Mouse (Mus musculus): Measurements from ENCODE around the gene Arhgef5.
"Not testable (repeated sequence)": the region's sequence is repeated elsewhere in the genome, so short reads cannot be mapped to it uniquely, and the experiment has no call there.

Arhgef5 gene

DNA sequence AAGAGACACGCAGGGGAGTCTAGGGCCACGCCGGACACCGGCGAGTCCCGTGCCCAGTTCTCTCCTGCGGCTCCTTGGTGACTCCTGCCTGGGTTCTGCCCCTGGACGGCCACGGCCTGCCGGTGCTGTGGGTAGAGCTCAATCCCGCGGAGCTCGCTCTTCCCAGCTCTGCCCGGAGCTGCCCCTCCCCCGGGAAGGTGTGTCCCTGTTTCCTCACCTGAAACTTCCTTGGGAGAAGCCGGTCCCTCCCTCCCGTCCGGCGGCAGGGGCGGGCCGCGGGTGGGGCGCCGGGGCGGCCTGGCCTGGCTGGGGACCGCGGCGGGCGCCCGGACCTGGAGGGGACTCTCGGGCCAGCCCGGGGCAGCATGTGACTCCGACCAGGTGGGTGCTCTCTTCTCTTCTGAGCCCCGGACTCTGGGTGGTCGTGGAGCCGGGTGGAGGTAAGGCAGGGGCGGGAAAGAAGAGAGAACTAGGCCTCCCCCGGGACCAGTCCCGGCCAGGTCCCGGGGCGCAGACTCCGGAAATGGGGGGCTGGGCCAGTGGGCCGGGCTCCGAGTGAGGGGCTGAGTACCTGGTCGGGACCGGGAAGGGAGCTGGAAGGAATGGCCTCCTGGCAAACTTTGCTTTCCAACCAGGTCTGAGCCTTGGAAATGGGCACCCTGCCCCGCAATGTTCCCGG is at the start of gene Arhgef5:
TSS of gene Arhgef5 (plus strand) at position 220 of the 679 bp plus-strand sequence.
- peak; percentile 91 for DNase-seq

DNA sequence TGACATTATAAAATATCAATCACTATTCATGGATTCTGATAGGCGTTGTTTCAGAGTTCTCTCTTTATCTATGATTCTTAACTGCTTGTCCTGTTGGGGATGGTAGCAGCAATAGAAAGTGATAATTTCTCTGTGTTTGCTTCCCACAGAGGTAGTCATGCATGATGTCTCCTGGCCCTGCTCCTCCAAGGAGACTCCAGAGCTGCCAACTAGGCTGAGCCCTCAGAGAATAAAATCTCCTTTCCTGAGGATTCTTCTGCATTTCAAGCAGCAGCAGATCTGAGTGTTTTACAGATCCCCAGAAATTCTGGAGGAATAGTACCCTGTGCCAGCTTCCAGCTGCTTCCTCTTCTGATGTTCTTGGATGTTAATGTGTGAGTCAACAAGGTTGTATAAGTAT is 34.1 kb upstream of the Arhgef5 start, which contains the start of gene Olfr47:
TSS of gene Olfr47 (plus strand) at position 275 of the 400 bp plus-strand sequence.
- not testable (repeated sequence) for DNase-seq

DNA sequence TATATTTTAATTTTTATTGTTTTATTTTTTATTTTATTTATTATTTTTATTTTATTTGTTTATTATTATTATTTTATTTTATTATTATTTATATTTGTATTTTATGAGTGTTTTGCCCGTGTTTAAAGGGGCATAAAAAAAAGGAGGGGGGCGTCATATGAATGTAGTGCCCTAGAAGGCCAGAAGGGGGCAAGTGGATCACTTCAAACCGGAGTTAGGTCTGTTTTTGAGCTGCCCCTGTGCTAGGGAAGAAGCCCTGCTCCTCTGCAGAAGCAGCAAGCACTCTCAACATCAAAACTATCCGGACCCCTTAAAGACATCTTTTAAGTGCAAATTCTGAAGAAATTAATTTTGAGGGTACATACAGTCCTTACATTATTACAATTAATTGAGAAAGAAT is 23.3 kb upstream of the Arhgef5 start:
- no peak for DNase-seq

DNA sequence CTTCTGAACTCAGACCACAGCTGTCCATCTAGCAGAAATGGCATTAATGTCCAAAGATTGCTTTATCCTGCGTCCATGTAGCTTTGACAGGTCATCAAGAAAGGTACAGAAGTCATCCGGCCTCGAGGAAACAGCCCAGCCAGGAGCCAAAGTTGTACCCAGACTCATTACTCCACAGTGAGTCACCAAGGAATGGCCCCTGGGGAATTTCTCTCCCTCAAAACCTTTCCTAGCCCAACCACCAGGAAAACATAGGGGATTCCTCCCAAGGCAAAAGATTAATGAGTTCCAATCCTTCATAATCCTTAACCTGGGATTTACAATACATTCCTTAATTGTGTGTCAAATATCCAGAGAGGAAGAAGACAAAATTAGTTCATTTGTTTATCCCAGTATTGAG is 18.0 kb upstream of the Arhgef5 start:
- DNase-seq = no peak

DNA sequence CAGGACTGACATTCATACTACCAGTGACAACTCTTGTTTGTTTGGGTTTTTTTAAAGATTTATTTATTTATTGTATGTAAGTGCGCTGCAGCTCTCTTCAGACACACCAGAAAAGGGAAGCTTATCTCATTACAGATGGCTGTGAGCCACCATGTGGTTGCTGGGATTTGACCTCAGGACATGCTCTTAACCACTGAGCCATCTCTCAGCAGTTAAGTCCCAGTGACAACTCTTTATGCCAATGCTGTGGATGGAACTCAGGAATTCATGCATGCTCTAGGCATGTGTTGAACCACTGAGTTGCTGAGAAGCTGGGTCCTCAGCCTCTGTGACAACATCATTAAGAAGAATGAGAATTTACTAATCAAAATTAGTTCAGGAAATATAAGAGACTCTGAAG is 12.4 kb upstream of the Arhgef5 start:
- no peak for DNase-seq

DNA sequence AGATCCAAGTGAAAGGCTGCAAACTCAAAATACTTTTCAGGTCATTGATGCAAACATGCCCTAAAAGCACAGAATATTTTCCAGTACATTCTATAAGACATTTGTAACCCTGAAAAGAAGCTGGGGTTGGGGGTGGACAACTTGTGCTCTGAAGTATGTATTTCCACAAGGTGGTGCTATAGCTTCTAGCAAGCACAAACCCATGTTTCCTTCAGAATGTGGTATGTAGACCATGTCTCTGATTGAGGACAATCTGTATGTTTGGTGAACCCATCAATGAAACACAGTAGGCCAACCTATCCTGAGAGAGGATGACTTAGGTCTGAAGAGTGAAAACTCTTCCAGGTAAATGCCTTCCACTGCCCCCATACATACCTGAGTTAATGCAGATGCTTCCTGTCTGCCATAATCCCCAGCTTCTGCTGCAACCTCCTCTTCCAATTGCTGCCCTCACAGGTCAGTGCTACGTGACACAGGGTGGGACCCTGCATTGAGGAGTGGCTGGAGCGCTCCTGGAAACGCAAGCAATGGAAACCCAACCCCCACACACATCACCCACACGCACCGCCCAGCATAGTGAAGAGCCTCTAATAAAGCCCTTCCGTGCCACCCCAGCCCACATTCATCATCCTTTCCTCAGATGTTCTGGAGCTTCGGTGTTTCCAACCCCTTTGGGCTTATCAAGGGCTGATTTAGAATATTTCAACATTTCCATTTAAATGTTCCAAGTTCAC is 11.0 kb upstream of the Arhgef5 start:
- DNase-seq = peak; percentile 11

DNA sequence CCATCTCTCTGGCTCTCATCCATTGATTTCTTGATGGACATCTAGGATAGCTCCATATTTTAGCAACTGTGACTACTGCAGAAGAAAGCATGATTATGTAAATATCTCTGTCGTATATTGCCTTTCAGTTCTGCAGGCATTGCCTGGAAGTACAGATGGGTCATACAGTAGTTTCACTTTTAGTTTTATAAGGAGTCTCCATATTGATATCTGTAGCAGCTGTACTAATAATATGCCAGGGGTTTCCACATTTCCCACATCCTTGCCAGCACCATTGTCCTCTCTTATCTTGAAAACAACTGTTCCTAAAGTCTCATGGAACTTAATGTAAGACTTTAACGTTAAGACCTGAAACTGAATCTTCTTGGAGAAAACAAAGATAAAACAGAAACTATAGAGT is 4.6 kb upstream of the Arhgef5 start:
- no peak for DNase-seq

DNA sequence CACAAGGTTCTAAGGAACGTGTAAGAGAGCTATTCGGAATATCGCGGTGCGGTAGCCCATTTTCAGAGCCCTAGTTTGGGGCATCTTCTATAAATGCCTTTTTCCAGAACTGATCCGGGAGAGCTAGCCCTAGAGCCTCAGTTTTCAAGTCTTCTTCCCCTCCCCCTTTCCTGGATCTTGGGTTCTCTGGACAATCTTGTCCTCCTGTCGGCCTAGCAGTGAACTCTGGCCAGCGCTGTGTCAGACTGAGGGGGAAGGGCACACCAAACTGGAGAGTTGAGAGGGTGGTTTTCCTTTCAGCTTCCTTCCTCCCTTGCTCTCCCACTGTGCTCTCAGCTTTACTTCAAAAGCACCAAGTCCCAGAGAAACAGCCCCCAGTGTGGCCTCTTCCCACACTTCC is 974 bp downstream of the Arhgef5 start:
- peak; percentile 62 for DNase-seq

DNA sequence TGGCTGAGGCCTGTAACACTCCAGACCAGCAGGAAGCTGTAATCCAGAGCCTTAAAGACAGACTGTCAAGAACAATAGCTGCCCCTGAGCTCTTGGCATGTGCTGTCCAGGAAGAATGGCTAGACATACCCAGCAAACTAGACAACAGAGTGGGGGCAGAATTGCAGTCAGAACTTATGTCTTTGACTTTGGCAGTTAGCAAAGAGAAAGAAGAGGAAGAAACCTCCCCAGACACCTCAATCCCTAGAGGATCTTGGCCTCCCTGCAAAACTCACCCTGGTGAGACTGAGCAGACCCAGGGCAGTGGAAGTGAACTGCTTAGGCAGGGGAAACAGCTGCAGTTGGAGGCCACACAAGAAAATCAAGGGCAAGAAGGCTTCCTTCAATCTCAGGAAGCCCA is 7.2 kb downstream of the Arhgef5 start:
- DNase-seq = no peak

DNA sequence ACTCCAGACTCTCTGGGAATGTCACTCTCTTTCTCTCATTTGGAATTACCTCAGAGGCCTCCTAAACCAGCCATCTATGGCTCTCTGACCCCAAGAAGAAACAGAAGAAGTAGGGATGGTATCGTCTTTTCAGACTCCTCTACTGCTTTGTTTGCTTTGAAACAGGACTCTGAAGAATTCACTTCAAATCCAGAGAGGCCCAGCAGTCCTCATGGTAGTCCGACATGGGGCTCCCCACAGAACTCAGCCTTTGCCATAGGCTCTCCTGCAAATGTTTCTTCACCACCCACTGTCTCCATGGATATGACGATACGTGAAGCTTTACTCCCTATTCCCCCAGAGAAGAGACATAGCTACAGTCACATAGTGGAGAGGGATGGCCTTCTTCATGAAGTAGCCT is 8.7 kb downstream of the Arhgef5 start:
- no peak for DNase-seq

DNA sequence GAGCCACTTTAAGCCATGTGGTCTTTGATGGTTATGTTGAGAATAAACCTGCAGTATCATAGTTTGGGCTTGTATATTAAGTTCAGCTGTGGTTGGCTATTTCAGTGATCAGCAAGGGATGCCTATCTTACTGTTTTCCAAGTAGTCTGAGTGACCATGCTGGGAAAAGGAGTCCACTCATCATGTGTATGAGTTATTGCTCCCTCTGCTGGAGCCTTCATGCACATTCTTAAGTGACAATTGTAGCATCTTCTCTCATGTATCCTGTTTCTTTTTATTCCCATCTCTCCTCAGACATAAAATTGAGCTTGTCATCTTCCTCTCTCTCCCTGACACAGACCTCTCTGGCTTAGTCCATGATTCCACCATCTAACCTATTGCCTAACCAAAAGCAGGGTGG is 12.9 kb downstream of the Arhgef5 start:
- no peak for DNase-seq

DNA sequence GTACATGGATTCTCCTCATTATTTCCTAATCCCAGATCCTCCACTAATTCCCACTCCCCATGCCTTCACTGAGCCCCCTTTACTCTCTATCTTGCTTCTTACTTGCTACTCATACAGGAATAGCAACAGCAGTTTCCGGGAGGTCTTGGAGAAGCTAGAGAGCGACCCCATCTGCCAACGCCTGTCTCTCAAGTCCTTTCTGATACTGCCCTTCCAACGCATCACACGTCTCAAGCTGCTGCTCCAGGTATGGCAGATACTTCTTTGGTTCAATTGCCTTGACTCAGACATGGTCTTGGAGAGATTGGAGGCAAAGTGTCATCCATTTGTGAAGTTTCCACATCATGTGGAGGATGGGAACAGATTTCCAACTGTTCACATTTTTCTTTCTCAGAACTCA is 15.1 kb downstream of the Arhgef5 start:
- no peak for DNase-seq

DNA sequence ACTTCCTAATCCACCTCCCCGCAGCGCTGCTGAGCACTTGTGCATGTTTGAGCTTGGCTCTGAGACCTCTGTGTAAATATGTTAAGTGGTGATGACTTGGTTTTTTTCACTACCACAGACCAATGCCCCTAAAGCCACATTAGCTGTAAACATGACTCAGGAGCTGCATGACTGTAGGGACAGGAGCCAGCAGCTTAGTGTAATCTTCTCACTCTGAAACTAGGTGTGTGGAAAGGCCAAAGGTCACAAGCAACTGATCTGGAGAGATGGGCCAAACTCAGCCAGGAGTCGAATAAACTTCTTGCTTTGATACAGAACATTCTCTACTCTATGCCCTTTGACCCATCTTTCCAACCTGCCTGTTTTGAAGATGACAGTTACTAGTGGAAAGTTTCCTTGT is 26.7 kb downstream of the Arhgef5 start:
- DNase-seq = peak; percentile 45

DNA sequence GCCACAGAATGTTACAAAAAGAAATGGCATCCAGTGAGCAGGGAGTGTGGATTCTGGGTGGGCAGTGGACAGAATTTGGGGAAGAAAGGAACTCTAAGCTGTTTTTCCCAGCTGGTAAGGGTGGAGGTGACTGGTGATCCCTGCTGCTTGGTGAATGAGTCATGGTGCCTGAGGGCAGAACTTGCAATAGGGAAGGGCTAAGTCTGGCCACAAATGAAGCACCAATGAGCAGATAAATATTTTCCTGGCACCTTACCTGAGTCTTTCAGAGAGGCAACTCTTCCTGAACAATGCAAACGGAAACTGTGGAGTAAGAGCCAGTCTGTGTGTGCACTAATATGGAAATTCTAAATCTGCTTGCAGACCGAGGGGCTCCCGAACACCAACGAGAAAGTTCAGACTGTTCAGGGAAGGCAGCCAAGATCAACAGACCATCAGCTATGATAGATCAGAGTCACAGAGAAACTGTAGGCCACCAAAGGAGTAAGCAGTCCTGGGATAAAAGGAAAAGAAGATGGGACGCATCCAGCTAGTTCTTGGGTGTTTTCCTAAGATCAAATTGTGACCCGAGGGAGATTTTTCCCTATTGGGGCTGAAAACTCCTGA is 27.2 kb downstream of the Arhgef5 start:
- DNase-seq = no peak

DNA sequence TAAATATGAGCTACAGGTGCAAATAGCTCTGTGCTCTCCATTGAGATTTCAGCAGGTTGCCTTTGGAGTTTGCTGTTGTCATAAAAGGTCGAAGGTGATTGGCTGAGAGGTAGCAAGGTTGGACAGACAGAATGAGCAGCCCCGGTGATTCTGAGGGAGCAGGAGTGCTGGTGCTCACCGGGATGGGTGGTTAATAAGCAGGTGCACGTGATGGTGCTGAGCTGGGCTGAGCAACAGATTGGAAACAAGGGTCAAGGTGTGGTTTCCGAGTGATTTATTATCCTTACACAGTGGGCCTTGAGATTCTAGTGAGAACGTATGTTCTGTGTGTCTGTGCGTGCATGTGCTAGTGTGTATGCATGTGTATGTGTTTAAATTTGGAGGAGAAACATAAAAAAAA is 27.8 kb downstream of the Arhgef5 start:
- no peak for DNase-seq

DNA sequence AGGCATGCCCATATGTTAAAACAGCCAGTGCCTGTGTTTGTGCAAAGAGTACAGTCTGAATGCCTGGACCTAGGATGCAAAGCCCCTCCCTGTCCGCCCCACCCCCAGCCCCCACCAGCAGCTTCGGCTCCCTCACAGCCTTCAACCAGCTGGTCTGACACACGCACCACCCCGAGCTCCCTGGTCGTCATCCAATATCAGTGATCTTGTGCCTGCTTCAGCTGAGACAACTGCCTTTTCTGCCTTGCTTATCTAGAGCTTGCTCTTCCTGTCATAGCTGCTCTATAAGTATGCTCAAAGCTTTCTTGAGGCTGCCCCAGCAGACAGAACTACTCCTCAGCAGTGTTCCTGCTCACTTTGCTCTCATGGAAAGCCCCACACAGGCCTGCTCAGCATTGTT is 30.5 kb downstream of the Arhgef5 start:
- DNase-seq = no peak

DNA sequence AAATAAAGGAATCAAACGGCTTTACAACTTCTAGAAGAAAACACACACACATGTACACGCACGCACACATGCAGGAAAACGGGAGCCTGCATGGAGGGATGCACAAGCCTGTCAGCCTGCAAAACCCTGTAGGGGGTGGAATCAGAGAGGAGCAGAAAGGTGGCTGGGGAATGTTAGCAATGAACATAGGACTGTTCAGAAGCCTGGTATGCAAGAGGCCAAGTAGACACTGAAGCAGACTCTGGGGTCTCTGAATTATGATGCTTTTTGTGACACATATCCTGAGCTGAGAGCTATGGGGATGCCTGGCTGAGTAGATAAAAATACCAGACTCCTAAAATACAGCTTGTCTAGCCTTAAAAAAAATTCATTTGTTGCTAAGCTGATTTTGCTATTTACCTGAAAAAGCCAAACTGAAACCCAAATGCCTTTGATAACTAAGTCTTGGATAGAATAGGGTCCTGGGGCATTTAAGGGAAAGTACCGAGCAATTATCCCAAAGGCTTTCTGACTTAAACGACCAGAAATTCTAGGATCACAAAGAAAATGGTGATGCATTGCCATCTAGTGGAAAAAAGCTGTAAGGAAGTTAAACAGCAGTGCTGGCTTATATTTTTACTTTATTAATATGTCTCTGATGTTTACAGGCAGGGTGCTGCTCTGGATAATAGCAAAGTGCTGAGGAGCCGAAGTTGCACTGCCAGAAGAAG is 31.6 kb downstream of the Arhgef5 start:
- peak; percentile 7 for DNase-seq

DNA sequence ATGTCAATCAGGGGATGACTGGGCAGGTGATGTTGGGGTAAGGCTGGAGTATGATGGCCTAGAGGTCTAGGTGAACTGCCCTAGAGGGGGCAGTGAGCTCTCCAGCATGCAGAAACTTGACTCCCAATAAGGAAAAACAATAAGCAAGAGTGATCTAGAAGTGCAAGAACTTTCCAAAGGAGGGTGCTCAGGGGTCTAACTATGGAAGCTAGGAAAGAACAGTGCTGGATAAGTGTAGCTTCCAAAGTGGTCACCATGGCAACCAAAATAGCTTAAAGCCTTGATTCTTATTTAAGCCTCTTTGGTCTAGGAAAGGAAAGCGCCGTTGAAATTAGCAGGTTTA is 32.1 kb downstream of the Arhgef5 start:
- DNase-seq = no peak

DNA sequence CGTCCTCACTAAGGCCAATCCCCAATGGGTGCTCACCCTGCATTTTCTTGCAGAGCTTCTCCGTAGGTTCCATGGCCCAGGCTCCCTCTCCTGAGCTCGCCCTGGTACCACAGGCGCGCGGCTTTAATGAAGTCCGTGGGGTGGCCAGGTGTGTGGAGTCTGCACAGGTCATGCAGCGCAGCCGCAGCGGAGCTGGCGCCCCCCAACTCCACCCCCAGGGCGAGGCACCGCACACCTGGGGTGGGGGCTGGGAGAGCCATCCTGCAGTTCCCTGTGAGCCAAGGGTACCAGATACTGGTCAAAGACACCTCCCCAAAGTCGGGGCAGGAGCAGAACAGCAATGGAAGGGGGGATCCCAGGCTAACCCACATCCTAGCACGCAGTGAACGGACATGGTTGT is 44.1 kb downstream of the Arhgef5 start, which contains the start of gene Nobox:
TSS of gene Nobox (minus strand) at position 101 of the 400 bp plus-strand sequence.
- no peak for DNase-seq

DNA sequence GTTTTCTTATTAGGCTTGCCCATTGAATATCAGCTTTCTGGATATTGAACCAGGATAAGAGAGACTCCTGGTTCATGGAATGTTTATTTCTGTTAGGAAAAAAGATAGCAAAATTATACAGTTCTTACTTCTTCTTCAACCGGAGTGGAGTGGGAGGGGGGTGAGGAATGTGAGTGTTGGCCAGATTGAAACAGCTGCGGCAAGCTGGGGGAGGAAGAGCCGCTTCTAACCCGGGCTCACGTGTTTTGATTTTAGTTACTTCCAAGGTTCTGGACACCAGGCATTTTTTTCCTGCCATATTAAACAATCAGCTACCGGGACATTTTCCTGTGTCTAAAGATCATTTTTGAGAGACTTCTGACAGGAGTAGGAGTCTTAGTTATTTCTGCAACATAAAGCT is 44.7 kb downstream of the Arhgef5 start:
- DNase-seq = no peak

DNA sequence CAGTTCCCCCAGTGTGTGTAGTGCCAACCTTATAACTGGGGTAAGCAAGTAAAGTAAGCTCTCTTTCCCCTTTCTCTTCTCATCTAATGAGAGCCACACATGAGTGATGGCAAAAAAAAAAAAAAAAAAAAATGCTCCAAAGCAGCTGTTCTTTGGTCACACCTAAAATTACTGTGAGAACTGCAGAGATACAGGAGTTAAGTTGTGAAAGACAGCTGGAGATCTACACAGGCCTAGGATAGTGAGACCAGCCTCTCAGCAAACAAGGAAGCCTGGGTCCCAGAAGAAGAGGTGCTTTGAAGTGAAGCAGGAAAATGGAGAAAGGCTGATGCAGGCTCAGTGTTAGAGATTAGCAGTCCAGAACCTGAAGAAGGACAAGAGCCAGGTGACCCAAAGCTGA is 47.2 kb downstream of the Arhgef5 start:
- DNase-seq = no peak

DNA sequence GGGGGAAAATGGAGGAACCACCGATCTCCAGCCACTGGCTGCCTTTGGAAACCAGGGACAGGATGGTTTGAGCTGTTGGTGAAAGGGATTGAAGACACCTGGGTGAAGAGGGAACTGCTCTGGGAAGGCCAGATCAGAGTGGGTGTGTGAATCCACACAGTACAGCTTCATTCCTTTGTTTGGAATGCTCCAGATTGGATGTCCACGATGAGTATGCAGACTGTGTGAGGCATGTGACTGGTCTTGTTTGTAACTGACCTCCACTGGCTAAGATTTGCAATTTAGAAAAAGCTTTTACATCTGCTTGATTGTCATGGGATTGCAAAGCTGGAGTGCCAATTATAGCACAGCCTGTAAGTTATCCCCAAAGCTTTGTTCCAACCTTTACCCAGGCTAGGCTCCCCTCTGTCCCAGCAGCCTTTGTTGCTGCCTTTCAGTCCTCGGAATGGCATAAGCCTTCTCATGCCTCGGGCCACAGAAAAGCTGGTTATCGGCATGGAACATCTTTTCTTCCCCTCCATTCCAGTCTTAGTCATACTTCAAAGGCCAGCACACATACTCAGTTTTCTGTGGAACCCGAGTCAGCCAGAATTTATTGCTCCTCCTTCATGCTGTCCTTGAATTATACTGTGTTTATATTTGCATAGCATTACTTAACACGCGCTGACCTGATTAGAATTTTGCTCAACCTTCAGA is 47.7 kb downstream of the Arhgef5 start:
- DNase-seq = no peak

DNA sequence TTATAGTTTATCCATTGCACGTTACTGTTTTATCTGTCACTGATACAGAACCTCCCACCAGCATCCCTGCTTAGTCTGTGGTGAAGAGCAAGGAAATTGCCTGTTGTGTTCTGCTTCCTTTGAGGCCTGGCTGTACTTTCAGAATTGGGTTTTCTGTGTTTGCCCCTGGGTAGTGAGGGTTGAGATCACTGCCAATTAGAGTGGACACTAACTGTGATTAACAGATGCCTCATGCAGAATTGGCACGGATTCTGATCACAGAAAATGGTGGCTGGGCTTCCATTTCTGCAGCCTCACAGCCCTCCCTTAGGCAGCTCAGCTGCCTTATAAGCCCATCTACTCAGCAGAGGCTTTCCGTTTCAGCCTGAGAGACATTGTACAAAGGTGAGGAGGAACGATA is 68.1 kb downstream of the Arhgef5 start:
- DNase-seq = no peak
